In the genomic region with DNA sequence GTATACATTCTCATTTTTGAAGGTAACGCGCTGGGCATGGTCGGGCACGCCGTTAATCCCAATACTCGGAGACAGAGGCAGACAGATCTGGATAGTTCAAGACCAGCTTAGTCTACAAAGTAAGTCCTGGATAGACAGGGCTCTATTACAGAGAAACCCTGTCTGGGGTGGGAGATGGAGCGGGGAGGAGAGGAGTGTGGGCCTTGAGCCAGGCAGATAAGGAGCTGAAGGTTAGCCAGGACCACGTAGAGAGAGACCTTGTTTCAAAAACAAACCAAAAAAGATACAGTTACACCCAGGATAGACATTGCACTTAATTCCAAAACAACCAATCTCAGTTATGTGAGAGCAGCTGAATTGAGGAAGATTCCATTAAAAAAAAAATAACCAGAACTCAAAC, we compare ENCODE assay signal across 13 mouse cellular contexts.
"Had no signal": no experiment of that assay in that cellular context is flagged by ENCODE, and none has a peak within 500 bp of the region (broad histone marks: within the 10 kb centered on the region; RNA-seq: fewer than 3 reads in every experiment).

No protein-coding gene starts in this region.

- H3K9me3 ChIP-seq: limb, embryonic 10.5 days; liver, embryonic 15.5 days; midbrain, embryonic 10.5 days had no signal

- H3K27ac ChIP-seq: left cerebral cortex, adult 2 months; limb, embryonic 10.5 days; liver, embryonic 15.5 days; midbrain, embryonic 10.5 days; stomach, postnatal 0 days had no signal

- H3K4me3 ChIP-seq: left cerebral cortex, adult 2 months; limb, embryonic 10.5 days; liver, embryonic 15.5 days; midbrain, embryonic 10.5 days; myocyte had no signal

- H3K27me3 ChIP-seq: liver, embryonic 15.5 days had no signal

- H3K4me1 ChIP-seq: liver, embryonic 15.5 days; midbrain, embryonic 10.5 days had no signal

- ATAC-seq: lung, postnatal 0 days had no signal

- H3K9ac ChIP-seq: liver, embryonic 15.5 days had no signal

- H3K36me3 ChIP-seq: liver, embryonic 15.5 days had no signal

- DNase-seq: kidney, postnatal 25 days; lung, adult 2 months; lung, postnatal 36 days; midbrain, embryonic 14.5 days; thymus, postnatal 36 days had no signal

- H3K4me2 ChIP-seq: liver, embryonic 11.5 days; liver, embryonic 15.5 days had no signal
